Mouse (Mus musculus) neural tube, embryonic 14.5 days (tissue): ENCODE data around the gene Eno1. TPM values are rescaled to one million over a fixed set of nuclear protein-coding genes. Genes with fewer than 3 reads are reported as not detected.

ENCODE experiments used
- ATAC-seq: fragments of 200-750 bp; cut with Nextera tagmentation; 2 replicates; pipeline ENCODE4 v1.8.0; 2017; ENCODE audit warnings: low read depth, mild to moderate bottlenecking, moderate TSS enrichment, moderate library complexity
- H3K27ac ChIP-seq: fragments of 300-500 bp; sonication (generic); 2 replicates; pipeline ENCODE4 v1.5.1; 2014; ENCODE audit warnings: low read depth, mild to moderate bottlenecking, control low read depth, low read length, moderate library complexity, mixed read lengths
- H3K27me3 ChIP-seq: fragments of 300-500 bp; sonication (generic); 2 replicates; pipeline ENCODE4 v1.6.1; 2014; ENCODE audit warnings: low read length; ENCODE audit not compliant: control insufficient read depth, insufficient read depth
- H3K36me3 ChIP-seq: fragments of 300-500 bp; sonication (generic); 2 replicates; pipeline ENCODE4 v1.6.1; 2014; ENCODE audit warnings: low read length, mixed read lengths; ENCODE audit not compliant: control insufficient read depth, insufficient read depth
- H3K4me1 ChIP-seq: fragments of 300-500 bp; sonication (generic); 2 replicates; pipeline ENCODE4 v1.6.1; 2014; ENCODE audit warnings: low read length; ENCODE audit not compliant: control insufficient read depth, insufficient read depth
- H3K4me2 ChIP-seq: fragments of 300-500 bp; sonication (generic); 2 replicates; pipeline ENCODE4 v1.6.1; 2014; ENCODE audit warnings: mild to moderate bottlenecking, low read depth, low read length, control low read depth
- H3K4me3 ChIP-seq: fragments of 300-500 bp; sonication (generic); 2 replicates; pipeline ENCODE4 v1.5.1; 2014; ENCODE audit warnings: low read depth, low read length, control low read depth, mixed read lengths
- H3K9ac ChIP-seq: fragments of 300-500 bp; sonication (generic); replicated peaks from 2 replicates; pipeline ENCODE4 v1.6.1; 2014; ENCODE audit warnings: low read depth, mild to moderate bottlenecking, control low read depth, low read length, mixed read lengths
- H3K9me3 ChIP-seq: fragments of 300-500 bp; sonication (generic); 2 replicates; pipeline ENCODE4 v1.6.1; 2016; ENCODE audit warnings: low read length; ENCODE audit not compliant: control insufficient read depth
- WGBS: fragments of 180-500 bp; shearing (Covaris S2); extraction: QIAGEN DNeasy Blood & Tissue Kit; methylation state at CpG from one replicate; pipeline ENCODE4 v1.1.7; 2014; 5-methylcytosine and 5-hydroxymethylcytosine counted together
- polyA plus RNA-seq: library from polyadenylated mRNA; unstranded; fragments of >200 nt; fragmentation: Nextera tagmentation; extraction: Ambion mirVana; gene quantifications from 2 replicates; pipeline ENCODE4 v1.2.1, GENCODE M21; 2014

Eno1 gene
- polyA plus RNA-seq, 1 experiment from 2014 or later: 974 TPM

DNA sequence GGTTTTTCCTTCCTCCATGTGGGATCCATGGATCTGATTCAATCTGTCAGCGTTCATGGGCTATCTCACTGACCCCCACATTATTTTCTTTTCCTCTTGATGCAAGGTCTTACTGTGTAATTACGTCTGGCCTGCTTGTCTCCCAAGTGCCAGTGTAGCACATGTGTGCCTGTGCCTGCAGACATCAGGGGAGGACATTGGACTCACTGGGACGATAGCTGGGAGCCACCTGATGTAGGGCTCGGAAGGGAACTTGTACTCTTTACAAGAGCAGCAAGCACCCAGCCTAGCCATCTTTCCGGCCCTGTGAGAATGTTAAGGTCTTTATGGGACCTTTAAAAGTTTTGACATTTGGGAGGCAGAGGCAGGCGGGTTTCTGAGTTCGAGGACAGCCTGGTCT lies 58.3 kb downstream of the Eno1 start:
- no peaks in the 10 kb centered on the region for H3K36me3 ChIP-seq
- no peaks in the 10 kb centered on the region for H3K4me1 ChIP-seq
- H3K4me3 ChIP-seq: no peak overlapping the region
- no peaks in the 10 kb centered on the region for H3K27me3 ChIP-seq
- H3K9ac ChIP-seq: no peak overlapping the region
- WGBS: 94% methylated on average over 7 of the region's 7 CpGs
- H3K4me2 ChIP-seq: no peak overlapping the region
- H3K9me3 ChIP-seq: no peaks in the 10 kb centered on the region
- H3K27ac ChIP-seq: no peak overlapping the region
- no peak for ATAC-seq

DNA sequence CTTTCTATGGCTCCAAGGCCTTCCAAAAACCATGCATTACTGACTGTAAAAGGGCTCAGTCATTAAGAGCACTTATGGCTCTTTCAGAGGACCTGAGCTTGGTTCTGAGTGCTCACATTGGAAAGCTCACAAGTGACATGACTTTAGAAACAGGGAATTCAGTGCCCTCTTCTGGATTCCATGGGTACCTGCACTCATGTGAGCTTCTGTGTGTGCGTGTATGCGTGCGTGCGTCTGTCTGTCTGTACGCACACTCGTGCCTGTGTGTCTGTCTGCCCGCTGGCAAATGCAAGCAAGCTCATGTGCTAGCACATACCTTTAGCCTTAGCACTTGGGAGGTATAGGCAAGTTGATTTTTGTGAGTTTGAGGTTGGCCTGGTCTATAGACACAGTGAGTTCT lies 59.4 kb downstream of the Eno1 start:
- Histone ChIP-seq H3K36me3 (no peaks in the 10 kb centered on the region), H3K9ac (no peak overlapping the region), H3K4me3 (no peak overlapping the region), H3K4me1 (no peaks in the 10 kb centered on the region), H3K9me3 (no peaks in the 10 kb centered on the region), H3K27me3 (no peaks in the 10 kb centered on the region), H3K27ac (no peak overlapping the region), H3K4me2 (no peak overlapping the region)
- ATAC-seq: no peak
- 99% methylated on average over 7 of the region's 7 CpGs for WGBS

Other genes with a start within 250 kb of the Eno1 start
- gene H6pd, start 227.7 kb upstream of the Eno1 start, polyA plus RNA-seq: 2.0 and 3.3 TPM in 2 replicates
- 0.16 and 0.33 TPM in 2 replicates for gene Gpr157, start 149.4 kb upstream of the Eno1 start, polyA plus RNA-seq
- gene Slc2a5, start 117.4 kb upstream of the Eno1 start, polyA plus RNA-seq: 3.0 and 3.4 TPM in 2 replicates
- gene Slc2a7, start 87.7 kb upstream of the Eno1 start, polyA plus RNA-seq: not detected in 2 replicates
- gene Car6, start 35.4 kb upstream of the Eno1 start, polyA plus RNA-seq: not detected in 2 replicates
- gene Rere, start 44.9 kb downstream of the Eno1 start, polyA plus RNA-seq: 50.5 and 50.7 TPM in 2 replicates